Mouse (Mus musculus) lung, embryonic 14.5 days (tissue): ENCODE data around the gene Col25a1. TPM values are rescaled to one million over a fixed set of nuclear protein-coding genes. Genes with fewer than 3 reads are reported as not detected.
A peak's percentile ranks its signal among the peaks of the same experiment; 100 is the strongest.

Experiments
- ATAC-seq: fragments of 200-750 bp; cut with Nextera tagmentation; 2 replicates; pipeline ENCODE4 v1.8.0; 2017; ENCODE audit warnings: mild to moderate bottlenecking, moderate TSS enrichment, moderate library complexity; ENCODE audit not compliant: insufficient read depth
- DNase-seq: peaks from one replicate; pipeline ENCODE4 v3.0.0-alpha.2; 2015
- H3K27ac ChIP-seq: fragments of 300-500 bp; sonication (generic); 2 replicates; pipeline ENCODE4 v1.5.1; 2014; ENCODE audit warnings: low read depth, mild to moderate bottlenecking, moderate library complexity
- H3K27me3 ChIP-seq: fragments of 300-500 bp; sonication (generic); 2 replicates; pipeline ENCODE4 v1.6.1; 2014; ENCODE audit warnings: low read length, control low read depth; ENCODE audit not compliant: insufficient read depth
- H3K36me3 ChIP-seq: fragments of 300-500 bp; sonication (generic); 2 replicates; pipeline ENCODE4 v1.6.1; 2014; ENCODE audit warnings: control low read depth; ENCODE audit not compliant: insufficient read depth
- H3K4me1 ChIP-seq: fragments of 300-500 bp; sonication (generic); 2 replicates; pipeline ENCODE4 v1.6.1; 2014; ENCODE audit warnings: antibody characterized with exemption, control low read depth; ENCODE audit not compliant: insufficient read depth
- H3K4me2 ChIP-seq: fragments of 300-500 bp; sonication (generic); 2 replicates; pipeline ENCODE4 v1.6.1; 2014; ENCODE audit warnings: mild to moderate bottlenecking
- H3K4me3 ChIP-seq: fragments of 300-500 bp; sonication (generic); 2 replicates; pipeline ENCODE4 v1.5.1; 2014; ENCODE audit warnings: low read depth, low read length
- H3K9ac ChIP-seq: fragments of 300-500 bp; sonication (generic); 2 replicates; pipeline ENCODE4 v1.6.1; 2014
- H3K9me3 ChIP-seq: fragments of 300-500 bp; sonication (generic); 2 replicates; pipeline ENCODE4 v1.6.1; 2016; ENCODE audit warnings: low read depth, low read length, control low read depth
- CTCF ChIP-seq: IDR thresholded peaks from 2 replicates; pipeline ENCODE4 v1.5.1; 2016; ENCODE audit warnings: antibody characterized with exemption, low read depth
- WGBS: fragments of 180-500 bp; shearing (Covaris S2); extraction: QIAGEN DNeasy Blood & Tissue Kit; methylation state at CpG from one replicate; pipeline ENCODE4 v1.1.7; 2014; 5-methylcytosine and 5-hydroxymethylcytosine counted together
- polyA plus RNA-seq: library from polyadenylated mRNA; unstranded; fragments of >200 nt; fragmentation: Nextera tagmentation; extraction: Ambion mirVana; gene quantifications from 2 replicates; pipeline ENCODE4 v1.2.1, GENCODE M21; 2014

The Col25a1 gene
- polyA plus RNA-seq, 1 experiment from 2014 or later = 17.0 TPM

DNA sequence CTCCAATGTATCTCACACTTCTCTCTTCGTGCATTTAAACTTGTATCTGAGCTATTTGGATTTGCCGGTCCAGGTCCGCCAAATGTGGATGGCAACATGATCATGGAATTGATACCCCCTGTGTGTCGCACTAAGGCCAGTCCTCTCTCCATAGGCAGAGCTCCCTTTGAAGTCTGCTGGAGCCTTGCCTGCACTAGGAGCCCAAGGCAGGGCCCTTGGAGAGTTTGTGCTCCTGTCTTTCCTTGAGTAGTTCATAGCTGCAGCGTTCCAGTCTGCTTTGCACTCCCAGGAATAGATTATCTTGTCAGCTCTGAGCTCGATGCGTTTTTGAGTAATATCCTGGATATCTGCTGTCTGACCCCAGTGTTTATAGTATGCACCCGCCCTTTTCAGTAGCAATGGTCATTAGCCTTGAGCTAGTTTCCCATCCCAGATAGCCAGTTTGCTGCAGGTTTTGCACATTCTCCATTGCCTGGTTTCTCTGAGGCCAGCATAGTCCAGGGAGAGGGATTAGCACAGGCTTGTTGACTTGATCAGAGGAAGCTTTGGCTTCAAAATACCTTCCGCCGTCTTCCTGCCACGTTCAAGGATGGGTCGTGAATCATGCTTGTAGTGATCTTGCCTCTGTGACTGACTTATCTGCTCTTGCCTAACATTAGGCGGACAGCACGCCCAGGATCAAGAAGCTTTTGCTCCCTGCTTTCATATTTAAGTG is 258.1 kb downstream of the Col25a1 start:
- no peaks in the 10 kb centered on the region for H3K36me3 ChIP-seq

DNA sequence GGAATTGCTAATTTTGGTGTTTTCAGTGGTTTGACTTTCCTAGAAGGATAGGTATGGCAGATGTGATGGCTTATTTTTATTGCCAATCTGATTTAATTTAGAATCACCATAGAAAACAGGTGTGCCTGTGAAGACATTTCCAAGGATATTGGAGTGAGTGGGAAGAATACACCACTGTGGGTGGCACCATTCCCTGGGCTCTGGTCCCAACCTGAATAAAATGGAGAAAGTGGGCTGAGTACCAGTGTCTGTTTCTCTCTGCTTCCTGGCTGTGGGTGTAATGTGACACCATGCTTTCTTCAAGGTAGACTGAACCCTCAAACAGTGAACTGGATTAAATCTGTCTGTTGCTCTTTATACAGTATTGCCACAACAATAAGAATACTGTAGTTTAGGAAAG is 265.3 kb downstream of the Col25a1 start:
- Histone ChIP-seq H3K36me3 (no peaks in the 10 kb centered on the region), H3K9me3 (no peaks in the 10 kb centered on the region), H3K4me1 (no peaks in the 10 kb centered on the region), H3K27me3 (no peaks in the 10 kb centered on the region), H3K9ac (no peak overlapping the region), H3K27ac (no peak overlapping the region), H3K4me2 (no peak overlapping the region), H3K4me3 (no peak overlapping the region)
- TF ChIP-seq CTCF = no peak
- ATAC-seq (no peak), DNase-seq (no peak)

More for the DNA sequence above, 258.1 kb downstream of the Col25a1 start:
- no peak overlapping the region for H3K9ac ChIP-seq
- TF ChIP-seq CTCF = no peak
- DNase-seq (peak; percentile 41), ATAC-seq (no peak)
- no peak overlapping the region for H3K4me3 ChIP-seq
- WGBS = 38% methylated on average over 14 of the region's 14 CpGs
- no peak overlapping the region; the same call in 1 of the 2 replicates for H3K4me2 ChIP-seq
- H3K9me3 ChIP-seq = no peaks in the 10 kb centered on the region
- no peak overlapping the region for H3K27ac ChIP-seq
- 0 out of 2 replicates have a peak, but pooled peaks cover 5% of the 10 kb centered on the region for H3K4me1 ChIP-seq
- no peaks in the 10 kb centered on the region for H3K27me3 ChIP-seq

DNA sequence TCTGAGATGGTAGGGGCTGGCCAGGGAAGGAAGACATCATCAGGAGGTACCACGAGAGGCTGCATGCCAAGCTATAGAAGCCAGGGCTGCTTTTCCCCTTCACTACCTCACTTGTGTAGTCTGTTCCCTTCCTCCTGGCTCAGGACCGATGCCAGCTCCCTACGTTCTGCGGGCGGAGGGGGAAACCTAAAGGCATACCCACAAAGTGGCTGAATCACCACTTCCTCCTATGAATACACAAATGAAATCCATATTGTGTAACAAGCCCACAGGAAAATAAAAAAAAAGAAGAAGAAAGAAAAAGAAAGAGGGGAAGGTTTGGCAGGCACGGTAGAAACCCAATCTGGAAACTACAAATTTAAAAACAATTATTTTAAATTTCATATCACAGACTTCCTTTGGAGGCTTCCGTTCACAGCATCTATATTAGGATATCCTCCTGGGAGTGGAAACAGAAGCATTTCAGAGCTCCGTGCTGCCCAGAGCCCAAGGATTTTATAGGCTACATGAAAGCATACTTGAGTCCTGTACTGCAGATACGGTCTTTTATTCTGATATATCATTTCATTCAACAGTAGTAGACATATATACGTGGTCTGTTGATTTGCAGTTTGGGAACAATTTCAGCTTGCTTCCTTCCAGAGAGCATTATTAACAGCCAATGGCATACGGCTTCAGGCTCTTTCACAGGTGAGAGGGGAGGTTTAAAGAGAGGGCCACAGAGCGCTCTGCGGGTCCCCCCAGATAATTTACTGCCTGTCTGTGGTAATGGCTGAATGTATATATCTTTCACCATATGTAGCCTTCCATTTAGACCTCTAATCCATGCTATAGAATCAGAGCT is 269.6 kb downstream of the Col25a1 start:
- 71% methylated on average over 13 of the region's 13 CpGs for WGBS
- no peaks in the 10 kb centered on the region for H3K27me3 ChIP-seq
- H3K4me3 ChIP-seq = no peak overlapping the region
- no peak overlapping the region for H3K9ac ChIP-seq
- no peaks in the 10 kb centered on the region for H3K36me3 ChIP-seq
- no peaks in the 10 kb centered on the region for H3K4me1 ChIP-seq
- no peak overlapping the region for H3K4me2 ChIP-seq
- H3K27ac ChIP-seq = no peak overlapping the region
- ATAC-seq = no peak; the same call in 1 of the 2 replicates
- no peaks in the 10 kb centered on the region for H3K9me3 ChIP-seq
- TF ChIP-seq CTCF = no peak
- DNase-seq = peak; percentile 50

DNA sequence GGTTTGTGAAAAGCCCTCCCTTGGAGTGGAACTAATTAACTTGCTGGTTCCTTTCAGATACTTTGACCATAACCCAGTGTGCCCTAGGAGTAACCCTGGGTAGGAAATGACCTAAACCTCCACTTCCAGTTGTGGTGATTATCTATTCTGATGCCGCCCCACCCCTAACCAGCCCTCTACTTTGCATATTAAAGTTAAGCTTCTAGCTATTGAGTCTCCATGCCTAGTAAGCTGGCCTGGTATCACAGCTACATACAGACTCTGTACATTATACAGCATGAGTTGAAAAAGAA is 270.2 kb downstream of the Col25a1 start:
- ATAC-seq (no peak), DNase-seq (no peak)
- H3K4me3 ChIP-seq = no peak overlapping the region
- no peaks in the 10 kb centered on the region for H3K4me1 ChIP-seq
- H3K36me3 ChIP-seq = no peaks in the 10 kb centered on the region
- no peaks in the 10 kb centered on the region for H3K27me3 ChIP-seq
- 85% methylated on average over 1 of the region's 1 CpGs for WGBS
- H3K9me3 ChIP-seq = no peaks in the 10 kb centered on the region
- H3K27ac ChIP-seq = no peak overlapping the region
- TF ChIP-seq CTCF = no peak
- H3K9ac ChIP-seq = no peak overlapping the region
- H3K4me2 ChIP-seq = no peak overlapping the region

DNA sequence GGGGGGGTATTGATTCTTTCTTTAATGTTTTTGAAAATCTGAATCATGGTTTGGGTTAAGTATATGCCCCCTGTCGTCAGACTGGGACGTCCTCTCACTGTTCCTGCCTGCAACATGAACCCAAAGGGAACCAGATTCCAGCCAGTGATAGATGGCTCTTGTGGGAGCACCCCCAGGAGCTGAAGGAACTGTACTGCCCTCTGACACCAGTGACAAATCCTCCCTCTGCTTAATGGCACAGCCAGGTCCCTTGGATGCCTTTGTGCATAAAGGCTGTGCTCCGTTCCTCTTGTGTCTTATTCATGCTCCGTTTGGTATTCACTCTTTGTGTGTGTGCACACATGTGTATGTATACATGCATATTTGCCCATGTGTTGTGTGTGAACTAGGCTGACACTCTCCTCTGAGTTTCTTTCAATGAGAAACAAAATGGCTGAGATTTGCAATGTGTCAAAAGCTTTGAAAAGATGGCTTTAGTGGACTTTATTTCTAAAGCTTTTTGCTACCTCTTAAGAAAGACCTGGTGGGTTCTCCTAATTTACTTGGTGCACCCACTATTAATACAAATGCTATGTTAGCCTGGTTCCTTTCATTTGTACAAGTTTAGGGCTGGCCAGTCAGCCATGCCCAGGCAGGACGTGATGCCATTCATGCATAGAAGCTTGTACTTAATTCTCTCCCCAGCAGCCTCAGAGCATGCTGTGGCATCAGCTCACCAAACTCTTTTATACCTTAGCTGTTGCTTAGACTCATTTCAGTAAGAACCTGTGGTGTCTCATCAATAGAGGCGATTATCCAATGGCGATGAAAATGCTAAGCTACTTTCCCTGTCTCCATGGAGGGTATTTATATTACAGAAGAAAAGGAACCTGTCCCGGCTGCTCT is 273.5 kb downstream of the Col25a1 start:
- H3K4me2 ChIP-seq = no peak overlapping the region
- H3K4me1 ChIP-seq = no peaks in the 10 kb centered on the region
- no peaks in the 10 kb centered on the region for H3K36me3 ChIP-seq
- H3K9ac ChIP-seq = no peak overlapping the region
- DNase-seq = no peak
- no peak overlapping the region for H3K4me3 ChIP-seq
- WGBS = 69% methylated on average over 8 of the region's 8 CpGs
- H3K27me3 ChIP-seq = no peaks in the 10 kb centered on the region
- no peaks in the 10 kb centered on the region for H3K9me3 ChIP-seq
- TF ChIP-seq CTCF = no peak
- no peak for ATAC-seq
- no peak overlapping the region for H3K27ac ChIP-seq

DNA sequence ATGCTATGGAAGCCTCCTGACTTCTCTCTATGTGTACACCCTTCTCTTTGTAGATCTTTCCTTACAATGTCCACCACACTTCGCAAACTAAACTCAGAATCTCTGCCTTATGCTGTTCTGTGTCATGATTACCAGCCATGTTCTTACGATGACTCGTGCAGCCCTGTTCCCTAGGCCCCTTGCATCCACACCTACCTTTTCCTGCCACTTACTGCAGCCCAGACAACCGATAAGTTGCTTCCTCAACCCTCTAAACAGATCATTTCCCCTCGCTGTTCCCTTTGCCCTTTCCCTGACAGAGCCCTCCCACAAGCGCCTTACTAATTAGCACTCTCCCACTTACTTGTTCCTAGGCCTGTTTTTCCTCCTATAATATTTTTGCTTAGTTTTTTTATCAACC is 275.9 kb downstream of the Col25a1 start:
- no peak for DNase-seq
- Histone ChIP-seq H3K36me3 (no peaks in the 10 kb centered on the region), H3K4me2 (no peak overlapping the region), H3K9ac (no peak overlapping the region), H3K4me3 (no peak overlapping the region), H3K27me3 (no peaks in the 10 kb centered on the region), H3K27ac (no peak overlapping the region), H3K9me3 (no peaks in the 10 kb centered on the region), H3K4me1 (no peaks in the 10 kb centered on the region)
- peak; percentile 49; the same call in 1 of the 2 replicates for ATAC-seq
- no peak for TF ChIP-seq CTCF
- WGBS = 53% methylated on average over 6 of the region's 6 CpGs
